Mouse (Mus musculus) cerebellum, postnatal 36 days (tissue): ENCODE results near the gene Ptpra.

Experiments
- DNase-seq, 2 experiments: peaks; one replicate each; pipeline ENCODE4 v3.0.0; 2021 to 2022; ENCODE audit warnings: mixed read lengths in 2 of 2

Gene Ptpra

DNA sequence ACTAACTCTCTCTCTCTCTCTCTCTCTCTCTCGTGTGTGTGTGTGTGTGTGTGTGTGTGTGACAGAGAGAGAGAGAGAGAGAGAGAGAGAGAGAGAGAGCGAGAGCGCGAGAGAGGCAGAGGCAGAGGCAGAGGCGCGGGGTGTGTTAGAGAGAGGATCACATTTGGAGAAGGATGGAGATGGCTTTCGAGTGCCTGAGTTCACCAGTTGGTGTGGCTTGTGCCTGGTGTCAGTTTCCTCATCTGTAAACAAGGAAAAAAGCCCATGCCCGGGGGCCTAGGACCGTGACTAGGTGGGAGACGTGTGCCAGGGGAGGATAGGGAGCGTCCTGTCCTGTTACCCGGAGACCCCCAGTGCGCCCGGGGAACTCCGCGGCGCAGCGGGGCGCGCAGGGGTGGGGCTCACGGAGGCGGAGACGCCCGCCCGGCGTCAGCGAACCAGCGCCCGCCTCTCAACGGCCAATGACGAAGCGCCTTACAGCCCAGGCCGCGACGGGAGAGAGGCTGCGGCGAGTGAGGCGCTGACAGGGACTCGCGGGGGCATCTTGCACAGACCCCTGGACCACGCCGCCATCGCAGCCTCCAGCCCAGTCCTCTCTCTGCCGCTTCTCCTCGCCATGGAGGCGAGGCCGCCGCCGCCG, at the start of gene Ptpra:
Gene Ptpra, plus strand, starts transcription at position 485 of the 640 bp plus-strand sequence.
- DNase-seq = peak; percentile 91

DNA sequence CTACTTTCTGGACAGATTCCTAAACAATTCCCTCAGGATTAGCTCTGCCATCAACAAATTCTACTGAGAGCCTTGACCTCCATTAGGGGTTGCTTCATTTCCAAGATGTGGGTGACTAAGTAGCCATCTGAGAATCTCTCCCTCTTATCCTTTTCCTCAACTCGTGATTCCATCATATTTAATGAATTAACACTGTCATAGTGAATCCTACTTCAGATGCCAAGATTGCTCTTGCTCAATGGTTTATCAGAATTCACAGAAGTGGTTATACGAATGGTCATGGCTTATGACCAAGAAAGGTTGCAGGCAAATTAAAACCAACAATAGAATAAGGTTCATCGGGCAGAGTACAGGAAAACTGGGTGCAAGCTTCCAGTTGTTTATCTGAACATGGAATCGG, 48.2 kb upstream of the Ptpra start:
- DNase-seq = no peak

DNA sequence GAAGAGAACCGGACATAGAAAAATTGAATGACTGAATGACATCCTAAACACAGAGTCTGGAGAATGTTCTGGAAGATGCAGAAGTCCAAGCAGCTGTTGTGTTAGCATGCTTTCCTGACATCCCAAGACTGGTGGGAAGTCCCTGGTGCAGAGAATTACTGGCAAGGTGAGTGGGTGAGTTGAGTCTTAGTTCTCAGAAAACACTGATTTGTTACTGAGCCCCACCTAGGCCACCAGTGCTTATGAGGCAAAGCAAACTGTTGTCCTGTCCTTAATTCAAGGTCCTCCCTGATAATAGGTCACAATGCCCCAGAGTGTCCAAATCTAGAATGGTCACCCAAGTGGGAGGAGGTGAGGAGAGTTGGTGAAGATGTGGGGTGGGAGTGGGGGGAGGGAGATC, 45.1 kb upstream of the Ptpra start, which contains the start of the genes Gm28372 and 1700020A23Rik:
Gene Gm28372, plus strand, starts transcription at position 301 of the 400 bp plus-strand sequence.
Gene 1700020A23Rik, plus strand, starts transcription at position 321 of the 400 bp plus-strand sequence.
- no peak for DNase-seq

DNA sequence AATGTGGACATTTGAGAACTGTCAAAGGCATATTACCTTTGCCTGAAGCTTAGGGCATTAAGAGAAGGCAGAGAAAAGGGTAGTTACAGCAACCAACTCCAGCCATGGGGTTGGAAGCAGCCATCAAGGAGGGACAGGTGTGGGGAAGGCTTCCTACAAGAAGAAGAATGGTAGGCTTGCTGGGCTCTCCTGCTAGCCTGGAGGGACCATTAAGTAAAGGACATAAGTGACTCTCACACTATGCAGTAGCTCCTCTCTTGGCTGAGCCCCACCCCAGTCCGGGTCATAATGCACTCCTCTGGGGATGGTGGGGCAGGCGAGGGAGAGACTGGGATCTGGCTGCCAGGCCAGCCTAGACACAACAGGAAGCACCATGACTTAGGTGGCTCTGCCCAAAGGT, 43.9 kb upstream of the Ptpra start, which contains the start of gene Tmem239:
Gene Tmem239, plus strand, starts transcription at position 301 of the 400 bp plus-strand sequence.
- no peak for DNase-seq

DNA sequence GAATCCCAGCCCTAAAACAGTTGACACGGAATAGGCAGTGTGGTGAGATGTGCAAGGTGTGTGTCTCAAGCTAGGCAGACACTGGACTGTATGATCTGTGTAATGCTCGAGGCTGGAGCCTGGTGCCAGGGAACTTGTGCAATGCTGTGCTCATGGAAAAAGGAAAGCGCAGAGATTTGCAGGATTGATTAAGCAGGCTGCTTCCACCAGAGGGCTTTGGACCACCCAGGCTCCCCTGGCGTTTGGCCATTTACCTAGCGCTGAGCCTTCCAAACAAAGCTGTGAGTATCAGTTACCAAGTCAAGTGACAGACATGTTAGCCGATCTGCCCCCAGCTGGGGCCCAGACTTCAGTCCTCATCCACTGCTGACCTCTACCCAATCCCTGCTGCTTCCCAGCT, 41.9 kb upstream of the Ptpra start:
- DNase-seq = no peak

DNA sequence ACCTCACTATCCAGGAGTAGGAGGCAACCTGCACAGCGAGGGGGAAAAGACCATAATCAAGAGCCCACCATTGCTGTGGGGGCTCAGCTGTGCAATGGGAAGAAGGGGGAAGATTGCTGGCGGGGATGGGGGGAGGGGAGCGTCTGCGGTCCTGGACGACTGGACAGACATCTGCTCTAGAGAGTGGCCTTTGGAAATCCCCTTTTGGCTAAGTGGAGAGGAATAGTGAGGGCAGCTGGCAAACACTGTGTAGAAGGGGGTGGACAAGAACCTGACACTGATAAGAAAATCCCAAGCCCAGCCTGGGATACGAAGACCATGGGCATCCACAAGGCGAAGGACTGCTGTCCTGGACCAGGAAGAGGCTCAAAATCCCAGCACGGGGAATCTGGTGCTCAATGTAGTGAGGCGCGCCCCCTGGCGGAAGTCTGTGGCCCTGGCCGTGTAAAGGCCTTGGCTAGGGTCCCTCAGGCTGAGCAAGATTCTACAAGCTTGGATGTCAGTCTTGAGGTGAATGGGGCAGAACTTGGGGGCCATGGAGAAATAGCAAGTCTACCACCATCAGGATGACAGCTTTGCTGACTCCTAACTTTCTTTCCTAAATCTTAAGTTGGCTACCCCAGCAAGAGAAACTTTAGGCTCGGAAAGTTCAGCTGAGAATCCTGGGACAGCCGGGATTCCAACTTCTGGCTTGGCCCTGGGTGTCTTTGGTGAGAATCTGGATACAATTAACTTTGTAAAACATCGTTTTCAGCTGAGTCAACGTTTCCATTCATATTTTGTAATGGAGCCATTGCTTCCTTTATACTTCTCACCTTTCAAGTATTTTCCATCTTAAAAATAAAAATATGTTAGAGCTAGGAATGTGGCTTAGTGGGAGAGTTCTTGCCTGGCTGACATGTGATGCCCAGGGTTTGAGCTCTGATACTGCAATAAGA, 38.3 kb upstream of the Ptpra start:
- peak; percentile 83 to 86 for DNase-seq

DNA sequence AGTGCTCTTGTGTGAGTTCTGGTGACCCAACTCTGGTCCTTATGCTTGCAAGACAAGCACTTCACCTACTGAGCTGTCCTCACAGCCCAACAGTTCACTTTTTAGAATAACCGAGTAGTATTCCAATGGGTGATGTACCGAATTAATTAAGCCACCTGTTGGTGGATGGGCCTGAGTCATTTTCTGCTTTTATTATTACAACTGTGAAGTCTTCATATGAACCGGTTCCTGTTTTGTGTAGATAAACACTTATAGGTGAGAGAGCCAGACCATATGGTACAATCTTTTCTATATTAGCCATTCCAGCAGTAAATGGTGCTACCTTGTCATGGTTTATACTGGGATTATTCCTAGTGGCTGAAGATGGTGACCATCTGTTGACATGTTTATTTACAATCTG, 37.3 kb upstream of the Ptpra start:
- DNase-seq = no peak

DNA sequence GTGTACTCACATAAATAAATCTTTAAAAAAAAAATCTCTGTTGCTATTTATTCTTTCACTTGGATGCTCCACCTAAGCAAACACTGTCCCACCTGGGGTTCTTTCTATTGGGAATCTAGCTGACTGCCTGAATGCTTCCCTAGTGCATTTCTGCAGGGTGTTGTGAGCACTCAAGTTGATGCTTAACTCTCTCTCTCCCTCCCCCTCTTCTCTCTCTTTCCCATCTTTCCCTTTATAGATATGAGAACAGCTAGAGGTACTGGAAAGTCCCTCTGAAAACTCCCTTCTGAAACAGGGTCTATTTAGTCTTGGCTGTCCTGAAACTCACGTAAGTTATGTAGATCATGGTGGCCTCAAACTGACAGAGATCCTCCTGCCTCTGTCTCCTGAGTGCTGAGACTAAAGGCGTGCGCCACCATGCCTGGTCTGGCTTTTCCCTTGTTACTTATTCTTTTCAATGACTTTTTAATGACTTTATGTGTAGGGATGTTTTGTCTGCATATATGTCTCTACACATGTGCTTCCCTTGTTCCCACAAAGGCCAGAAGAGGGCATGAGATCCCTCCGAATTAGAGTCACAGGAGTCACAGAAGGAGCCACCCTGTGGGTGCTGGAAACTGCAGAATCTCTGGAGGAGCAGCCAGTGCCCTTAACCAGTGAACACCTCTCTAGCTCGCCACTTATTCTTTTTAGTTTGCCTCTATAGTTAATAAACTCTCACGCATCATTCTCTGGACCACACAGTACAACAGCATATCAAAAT, 35.8 kb upstream of the Ptpra start:
- no peak for DNase-seq

DNA sequence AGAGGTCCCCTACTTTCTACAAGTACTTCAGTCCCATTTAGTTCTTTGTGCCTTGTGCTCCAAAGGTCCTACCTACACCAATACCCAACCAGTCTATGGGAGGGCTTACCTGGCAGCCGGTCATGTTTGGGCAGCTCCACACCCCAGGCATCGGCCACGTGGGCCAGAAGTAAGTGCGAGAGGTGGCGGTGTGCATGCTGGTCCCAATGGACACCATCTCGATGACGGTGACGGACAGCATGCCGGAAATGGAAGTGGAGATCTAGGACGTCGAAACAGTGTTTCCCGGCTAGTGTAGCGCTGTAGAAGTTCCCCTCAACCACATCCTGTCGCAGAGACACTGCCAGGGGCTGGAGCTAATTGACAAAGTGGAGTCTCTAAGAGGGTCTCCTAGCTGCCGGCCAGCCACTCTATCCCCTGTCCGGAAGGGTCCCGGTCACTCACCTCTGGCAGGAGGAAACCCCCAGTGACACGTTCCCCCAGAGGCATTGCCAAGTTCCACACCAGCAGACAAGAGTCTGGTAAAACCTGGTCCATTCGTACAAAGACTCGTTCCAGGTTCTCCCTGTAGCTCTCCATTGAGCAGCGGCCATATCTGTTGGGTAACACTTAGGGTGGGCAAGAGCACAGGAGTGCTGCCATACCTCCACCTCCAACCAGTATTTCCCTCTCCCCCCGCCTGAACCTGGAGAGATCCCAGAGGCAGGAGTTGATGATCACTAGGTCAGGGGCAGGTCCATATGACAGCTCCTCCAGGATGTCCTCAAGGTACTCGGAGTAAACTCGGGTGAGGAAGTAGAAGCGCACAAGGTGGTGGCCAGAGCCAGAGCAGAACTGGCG, 28.1 kb upstream of the Ptpra start:
- DNase-seq = peak in 1 of 2 experiments; percentile 16

DNA sequence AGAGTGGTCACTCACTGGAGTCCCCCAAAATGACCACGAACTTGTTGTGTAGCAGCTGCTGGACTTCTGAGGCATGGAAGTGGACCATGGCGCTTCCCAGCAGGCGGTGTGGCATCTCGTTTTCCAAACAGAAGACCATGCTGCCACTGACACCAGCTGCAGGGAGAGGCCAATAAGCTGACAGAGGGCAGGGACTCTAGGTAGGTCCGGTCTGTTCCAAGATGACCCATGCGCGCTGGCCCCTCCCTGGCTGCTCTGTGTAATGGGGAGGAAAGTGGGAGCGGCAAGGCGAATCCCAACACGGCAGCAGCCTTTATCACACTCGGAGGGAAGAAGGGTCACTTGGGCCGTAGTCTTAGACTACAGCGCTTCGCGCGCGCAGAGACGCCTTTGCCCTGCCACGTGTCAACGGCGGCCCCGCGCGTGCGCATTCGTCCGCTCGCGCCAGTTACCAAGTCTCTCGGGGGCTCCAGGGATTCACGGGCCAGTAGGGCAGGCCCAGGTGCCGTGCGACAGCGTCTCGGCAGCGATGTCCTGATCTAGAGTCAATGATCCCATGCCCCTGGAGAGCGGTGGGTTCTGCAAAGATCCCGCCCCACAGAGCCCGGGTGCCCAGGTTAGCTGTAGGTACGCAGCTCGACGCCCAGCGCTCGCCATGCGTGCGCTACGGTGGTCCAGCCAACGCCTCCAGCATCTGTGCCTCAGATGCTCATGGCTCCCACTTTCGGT, 26.5 kb upstream of the Ptpra start:
- DNase-seq = peak; percentile 81 to 82

DNA sequence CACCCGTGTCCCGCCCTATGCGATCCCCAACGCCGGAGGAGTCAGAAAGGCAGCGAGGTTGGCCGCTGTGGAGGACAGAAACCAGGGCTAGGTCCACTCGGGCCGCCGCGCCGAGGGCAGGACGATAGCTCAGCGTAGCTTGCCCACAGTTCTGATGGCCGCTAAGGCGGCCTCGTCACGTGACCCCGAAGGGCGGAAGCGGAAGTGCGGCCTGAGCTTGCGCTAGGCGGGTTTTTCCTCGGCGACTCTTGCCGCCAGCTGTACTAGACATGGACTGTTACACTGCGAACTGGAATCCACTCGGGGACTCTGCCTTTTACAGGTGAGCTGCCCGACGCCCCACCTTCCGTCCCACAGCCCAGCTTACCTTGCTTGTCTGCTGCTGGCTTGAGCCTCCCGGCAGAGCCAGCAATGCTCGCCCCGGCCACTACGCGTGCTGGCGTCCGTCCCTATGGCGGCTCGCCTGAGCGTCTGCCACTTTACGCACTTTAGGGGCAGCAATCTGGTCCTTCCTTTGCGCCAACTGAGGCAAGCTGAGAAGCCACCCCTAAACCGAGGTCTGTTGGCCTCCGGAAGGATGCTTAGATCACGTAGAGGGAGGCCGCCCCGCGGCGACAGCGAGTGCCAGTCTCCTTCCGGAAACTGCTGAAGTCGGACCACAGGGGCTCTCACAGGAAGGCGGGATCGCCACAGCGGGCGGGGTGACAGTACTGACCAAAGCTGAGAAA, 25.8 kb upstream of the Ptpra start, which contains the start of the genes Vps16 and Pced1a:
Gene Vps16, plus strand, starts transcription at position 214 of the 728 bp plus-strand sequence.
Gene Pced1a, minus strand, starts transcription at position 576 of the 728 bp plus-strand sequence.
- DNase-seq = peak; percentile 92 to 93

DNA sequence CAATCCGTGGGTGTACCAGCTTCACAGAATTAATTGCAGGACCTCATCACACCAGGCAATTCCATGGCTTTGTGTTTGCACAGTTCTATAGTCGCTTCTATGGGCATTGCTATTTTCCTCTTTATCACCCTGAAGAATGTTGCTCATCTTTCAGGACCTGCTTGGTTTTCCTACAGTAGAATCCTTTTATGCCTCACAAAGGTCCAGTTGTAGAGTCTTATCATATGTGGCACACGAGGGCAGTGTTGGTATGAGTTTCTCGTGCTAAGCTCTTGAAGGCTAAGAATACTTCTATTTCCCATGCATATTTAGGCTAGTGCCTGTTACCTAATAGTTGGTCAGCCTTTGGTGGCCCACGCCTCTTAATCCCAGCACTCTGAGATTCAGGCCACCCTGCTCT, 25.0 kb upstream of the Ptpra start:
- peak in 1 of 2 experiments; percentile 20 for DNase-seq

DNA sequence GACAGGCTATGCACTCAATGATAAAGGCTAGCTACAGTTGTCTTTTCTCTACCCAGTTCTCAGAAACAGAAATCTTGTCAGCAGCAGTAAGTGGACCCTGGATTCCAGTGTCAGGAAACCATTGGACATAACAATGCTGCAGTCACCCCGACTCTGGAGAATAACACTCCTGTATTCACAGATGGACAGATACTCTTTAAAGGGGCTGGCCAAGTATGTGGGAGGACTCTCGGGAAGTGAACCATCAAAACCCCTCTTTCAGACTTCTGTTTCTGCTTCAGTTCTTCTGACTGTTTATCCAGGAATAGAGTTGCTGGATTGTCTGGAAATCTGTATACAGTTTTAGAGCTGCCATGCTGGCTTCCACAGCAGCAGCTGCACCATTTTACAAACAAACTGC, 20.2 kb upstream of the Ptpra start:
- no peak for DNase-seq

DNA sequence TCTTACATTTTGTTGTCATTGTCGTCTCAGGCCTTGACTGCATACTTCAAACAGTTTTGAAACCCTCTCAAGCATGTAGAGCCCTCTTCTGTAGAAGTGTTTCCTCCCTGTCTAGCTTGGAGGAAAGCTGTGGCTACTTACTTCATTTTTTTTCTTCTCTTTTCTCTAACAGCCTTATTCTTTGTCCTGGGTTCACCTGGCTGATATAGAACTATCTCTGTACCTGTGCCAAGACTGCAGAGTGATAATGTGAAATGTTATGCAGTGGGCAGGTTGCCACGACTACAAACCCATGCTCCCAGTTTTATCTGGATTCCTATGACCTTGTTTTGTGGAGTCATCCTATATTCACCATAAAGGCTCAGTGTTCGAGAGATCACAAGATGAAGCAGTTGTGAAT, 19.6 kb upstream of the Ptpra start:
- no peak for DNase-seq

DNA sequence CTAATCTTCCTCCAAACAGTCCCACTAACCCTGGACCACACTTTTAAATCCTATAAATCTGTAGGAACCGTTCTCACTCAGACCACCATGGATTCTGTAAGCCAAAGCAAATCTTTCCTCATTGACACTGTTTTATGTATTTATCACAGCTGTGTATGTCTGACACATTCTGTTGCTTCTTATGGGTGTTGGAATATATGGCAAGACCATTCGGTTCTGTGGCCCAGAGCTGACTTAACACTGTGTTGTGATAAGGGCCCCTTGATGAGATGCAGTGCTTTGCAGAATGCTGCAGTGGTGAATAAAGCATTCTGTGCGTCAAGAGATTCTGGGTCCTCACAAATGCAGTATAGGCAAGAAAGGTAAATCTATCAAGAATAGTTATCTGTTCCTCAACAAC, 17.9 kb upstream of the Ptpra start:
- no peak for DNase-seq

DNA sequence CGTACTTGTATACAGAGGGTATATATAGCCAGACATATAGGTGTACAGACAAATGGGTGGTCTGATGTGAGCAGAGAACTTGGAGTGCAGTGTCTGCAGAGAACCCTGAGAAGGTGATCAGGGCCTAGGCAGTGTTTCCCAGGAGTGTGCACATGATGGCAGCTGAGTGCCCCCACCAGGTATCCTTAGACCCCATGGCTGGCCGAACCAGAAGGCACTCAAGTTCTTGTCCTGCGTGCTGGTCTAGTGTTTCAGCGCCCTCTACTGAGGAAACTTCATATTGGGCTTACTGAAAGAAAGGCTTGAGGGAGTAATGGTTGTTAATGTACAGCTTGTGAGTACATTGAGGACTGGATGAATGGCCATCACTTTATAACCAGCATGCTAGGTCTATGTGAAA, 16.9 kb upstream of the Ptpra start:
- peak in 1 of 2 experiments; percentile 53 for DNase-seq

DNA sequence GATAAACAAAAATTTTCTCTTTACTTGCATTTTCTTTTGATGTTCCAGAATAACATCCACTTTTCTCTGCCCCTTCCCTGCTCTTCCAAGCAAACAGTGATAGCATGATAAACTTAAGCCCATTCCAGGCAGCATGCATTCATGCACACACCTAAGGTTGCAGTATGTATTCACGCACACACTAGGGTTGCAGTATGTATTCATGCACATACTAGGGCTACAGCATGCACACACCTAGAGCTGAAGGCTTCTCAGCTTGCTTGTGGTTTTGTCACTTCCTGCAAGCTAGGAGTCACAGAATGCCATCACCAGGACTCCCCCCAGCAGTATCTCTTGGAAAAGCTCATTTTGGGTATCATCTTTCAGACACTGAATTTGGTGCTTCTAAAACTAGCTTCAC, 13.3 kb upstream of the Ptpra start:
- DNase-seq = no peak

DNA sequence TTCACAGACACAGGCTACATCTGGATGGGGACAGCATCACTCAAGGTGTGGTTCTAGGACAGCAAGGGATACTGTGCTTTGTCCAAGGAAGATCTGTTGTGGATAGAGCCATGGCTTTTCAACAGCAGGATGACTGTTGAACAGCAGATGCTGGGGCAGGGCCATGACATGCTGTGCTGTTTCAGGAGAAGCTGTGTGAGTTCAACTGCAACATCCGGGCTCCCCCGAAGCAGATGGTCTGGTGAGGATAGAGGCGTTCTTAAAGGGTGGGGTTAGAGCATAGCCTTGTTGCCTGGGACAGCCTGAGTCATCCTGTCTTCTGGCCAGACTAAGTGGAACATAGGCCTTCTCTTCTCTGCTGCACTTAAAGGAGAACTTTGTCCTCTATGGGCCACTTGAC, 11.2 kb upstream of the Ptpra start:
- DNase-seq = no peak

DNA sequence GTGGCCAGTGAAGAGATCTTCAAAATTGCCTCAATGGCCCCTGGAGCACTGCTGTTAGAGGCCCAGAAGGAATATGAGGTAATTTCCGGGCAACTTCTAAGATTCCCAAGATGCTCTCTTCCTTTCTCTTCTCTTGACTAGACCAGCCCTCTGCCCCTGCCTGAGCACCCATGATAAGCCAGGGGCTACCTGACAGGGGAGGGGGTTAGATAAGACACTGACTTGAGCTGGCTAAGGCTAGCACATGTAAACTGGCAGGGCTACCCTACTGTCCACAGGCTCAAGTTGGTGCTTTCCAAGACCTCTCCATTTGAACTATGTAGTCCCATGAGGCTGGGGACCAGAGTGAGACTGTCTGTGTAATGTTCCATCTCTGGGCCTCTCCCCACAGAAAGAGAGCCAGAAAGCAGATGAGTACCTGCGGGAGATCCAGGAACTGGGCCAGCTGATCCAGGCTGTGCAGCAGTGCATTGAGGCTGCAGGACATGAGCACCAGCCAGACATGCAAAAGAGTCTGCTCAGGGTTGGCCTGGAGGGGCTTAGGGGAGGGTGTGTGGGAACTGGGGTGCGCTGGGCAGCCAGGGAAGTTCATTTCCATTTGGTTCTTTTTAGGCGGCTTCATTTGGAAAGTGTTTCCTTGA, 10.1 kb upstream of the Ptpra start:
- no peak for DNase-seq

DNA sequence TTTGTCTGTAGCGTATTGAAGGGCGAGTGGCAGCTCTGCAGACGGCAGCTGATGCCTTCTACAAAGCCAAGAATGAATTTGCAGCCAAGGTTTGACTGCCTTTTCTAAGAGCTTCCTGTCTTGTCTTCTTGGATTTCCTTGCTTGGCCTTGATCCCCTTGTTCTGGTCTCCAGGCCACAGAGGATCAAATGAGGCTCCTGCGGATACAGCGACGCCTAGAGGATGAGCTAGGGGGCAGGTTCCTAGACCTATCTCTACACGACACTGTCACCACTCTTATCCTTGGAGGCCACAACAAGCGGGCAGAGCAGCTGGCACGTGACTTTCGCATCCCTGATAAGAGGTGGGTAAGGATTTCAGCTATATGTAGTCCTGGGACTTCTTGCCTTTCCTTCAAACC, 7.9 kb upstream of the Ptpra start:
- no peak for DNase-seq
